Mouse (Mus musculus) c-Kit-negative CD71-positive TER-119-positive erythroid progenitor cells, embryonic 14.5 days (primary cell): ENCODE results near the gene Sall1.

ENCODE experiments used
- DNase-seq: peaks from one replicate; pipeline ENCODE4 v3.0.0-alpha.2; 2013; ENCODE audit warnings: low read depth, low spot score

The Sall1 gene

DNA sequence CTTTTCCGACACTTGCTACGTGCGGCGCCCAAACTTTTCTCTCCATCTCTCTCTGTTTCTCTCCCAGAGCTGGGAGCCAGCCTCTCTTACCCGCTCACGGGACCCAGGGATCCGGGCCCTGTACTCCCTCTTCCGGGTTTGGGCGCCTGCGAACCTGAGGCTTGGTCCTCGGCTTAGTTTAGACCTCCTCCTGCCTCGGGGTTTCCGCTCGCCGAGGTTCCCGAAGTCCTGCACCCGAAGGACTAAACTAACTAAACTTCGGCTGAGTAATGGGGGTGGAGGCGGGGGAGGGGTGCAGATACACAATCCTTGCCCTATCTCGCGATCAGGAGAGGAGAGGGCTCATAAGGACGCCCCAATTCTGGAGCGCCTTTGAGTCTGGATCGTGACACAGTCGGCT, at the start of gene Sall1:
Gene Sall1, minus strand, starts transcription at position 223 of the 400 bp plus-strand sequence.
- DNase-seq, result no peak

DNA sequence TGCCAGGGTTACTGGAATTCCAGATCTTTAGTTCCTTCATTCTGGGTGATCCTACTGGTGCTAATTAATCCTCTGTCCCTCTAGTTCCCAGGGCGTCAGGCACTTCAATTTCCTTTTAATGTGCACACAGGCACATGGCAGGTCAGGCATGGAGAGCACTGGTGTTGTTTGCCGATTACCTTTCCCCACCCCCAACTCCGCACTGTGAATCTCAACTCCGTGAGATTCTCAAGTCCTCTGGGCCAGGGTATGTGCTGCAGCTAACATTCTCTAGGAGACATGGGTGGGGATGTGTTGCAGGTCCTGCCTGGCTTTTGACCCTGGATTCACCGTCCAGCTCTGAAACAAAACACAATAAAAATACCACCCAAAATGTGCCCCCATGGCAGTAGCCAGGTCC, 46.0 kb upstream of the Sall1 start:
- no peak for DNase-seq

DNA sequence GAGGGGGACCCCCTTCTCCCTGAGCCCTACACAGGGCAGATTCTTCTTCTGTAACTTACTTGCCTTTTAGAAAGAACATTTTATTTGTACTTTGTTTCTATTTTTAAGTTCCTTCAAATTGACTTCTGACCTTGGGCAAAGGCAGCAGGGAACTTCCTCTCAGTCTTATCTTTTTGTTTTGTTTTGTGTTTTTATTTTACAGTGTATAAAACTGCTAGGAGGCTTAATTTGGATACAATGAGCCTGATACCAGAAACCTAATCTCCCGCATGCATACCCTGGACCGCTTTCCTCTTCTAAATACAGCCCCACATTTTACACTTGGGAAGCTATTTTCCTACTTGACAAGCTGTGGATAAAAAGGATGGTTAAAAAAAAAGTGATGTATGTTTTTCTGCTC, 35.2 kb upstream of the Sall1 start:
- no peak for DNase-seq

DNA sequence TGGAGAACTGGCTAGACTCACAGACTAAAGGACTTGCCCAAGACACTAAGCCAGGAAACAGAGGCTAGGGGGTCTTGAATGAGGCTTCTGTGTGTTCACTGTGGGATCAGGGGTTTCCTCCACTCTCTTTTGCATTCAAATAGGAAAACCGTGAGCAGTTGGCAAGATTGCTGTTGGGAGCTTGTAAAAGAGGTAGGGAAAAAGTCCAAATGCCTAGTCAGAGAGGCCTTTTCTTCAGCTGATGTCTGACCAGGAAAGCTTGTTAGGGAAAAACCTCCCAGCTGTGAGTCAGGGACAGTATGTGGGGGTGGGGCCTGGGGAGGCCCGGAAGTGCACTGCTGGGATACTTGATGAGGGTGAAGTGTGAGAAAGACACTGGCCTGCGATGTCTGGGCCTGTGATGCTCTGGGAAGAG, 29.0 kb upstream of the Sall1 start:
- DNase-seq, result no peak

DNA sequence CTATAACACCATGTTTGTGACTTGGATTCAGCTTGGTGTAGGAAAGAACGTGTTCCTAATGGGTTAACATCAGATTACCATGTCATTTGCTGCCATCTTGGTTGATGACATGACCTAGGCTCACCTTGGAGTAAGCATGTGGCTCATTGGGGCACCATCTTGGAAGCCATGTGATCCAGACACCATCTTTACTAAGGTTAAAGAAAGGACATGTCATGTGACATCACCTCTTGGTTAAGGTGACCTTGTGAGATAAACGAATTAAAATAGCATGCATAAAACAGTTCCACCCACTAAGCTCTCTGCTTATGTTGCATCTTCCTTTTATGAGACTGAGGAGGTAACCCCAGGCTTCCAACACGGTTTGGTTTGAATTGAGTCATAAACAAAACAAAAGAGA, 23.5 kb upstream of the Sall1 start:
- no peak for DNase-seq

DNA sequence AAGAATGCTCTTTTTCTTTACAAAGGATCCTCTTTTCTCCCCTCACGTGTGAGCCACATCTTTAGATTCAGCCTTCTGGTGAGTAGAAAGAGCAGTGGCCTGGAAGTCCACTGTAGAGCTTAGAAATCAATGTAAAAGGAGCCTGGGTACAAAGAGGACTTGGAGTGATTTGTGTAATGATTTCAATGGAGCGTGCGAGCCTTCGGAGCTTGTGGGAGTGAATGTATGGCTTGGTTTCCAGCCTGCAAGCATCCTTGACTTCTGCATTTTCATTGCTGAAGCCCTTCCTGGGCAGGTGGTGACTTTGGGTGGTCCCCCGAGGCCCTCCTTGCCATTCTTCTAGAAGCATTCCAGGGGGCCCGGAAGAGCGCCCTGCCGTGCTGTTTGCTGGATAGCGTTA, 20.1 kb upstream of the Sall1 start:
- no peak for DNase-seq

DNA sequence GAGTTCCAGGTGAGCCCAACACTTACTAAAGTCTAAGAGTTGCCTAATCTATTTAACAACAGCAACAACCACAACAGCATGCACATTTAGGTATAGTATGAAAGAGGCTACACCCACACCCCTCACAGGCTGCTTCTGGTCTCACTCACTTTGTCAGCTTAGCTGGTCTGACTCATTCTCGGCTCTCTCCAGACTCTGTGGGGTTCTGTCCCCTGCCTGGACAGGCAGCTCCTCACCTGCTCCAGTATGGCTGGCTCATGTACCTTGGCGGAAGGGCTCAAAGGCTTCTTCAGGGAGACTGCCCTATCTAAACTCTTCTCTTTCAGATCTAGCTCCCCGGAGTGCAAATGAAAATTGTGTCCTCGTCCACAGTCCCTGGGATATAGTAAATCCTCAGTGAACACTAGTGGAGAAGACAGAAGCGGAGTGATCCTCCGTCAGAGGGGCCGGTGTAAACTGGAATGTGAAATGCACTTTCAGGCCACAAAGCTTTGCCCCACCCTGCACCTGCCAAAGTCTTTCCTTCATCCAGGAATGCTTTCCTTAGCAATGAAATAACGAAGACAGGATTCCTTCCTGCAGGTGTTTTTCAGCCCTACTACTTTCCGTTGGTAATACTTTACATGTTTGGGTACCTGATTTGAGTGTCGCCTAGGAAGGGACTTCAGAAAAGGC, 19.5 kb upstream of the Sall1 start:
- DNase-seq, result no peak

DNA sequence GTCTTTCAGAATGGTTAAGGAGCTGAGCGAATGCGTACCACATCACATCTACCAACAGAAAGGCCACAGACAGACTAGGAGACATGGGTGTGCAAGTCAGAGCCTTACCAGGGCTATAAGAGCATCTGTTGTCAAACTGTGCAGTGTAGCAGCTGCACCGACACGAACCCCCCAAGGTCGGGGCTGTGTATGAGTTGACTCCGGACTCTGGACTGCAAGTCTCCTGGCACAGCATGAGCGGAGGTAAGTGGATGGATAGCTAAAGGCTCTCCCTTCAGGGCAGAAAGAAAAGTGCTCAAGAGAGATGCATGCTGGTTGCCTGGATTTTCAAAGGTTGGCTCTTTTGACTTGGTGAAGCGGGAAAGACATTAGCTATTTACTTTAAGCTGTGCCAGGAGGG, 16.8 kb upstream of the Sall1 start:
- DNase-seq, result no peak

DNA sequence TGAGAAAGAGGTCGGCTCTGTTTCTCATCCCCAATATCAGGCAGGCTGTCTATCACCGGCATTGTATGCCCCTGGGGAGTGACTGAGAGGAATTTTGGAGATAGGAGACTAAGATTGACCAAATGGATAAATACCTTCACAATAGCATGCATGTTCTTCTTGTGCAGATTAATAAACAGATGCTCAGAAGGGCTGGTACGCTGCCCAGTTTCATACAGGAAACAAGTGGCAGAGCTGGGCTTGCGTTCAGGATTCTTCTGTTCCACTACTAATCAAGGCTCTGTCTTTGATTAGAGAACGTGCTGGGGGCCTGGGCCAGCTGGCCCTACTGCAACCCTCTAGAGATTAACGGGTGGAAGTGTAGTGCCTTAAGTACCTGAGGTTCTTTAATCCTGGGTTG, 15.5 kb upstream of the Sall1 start:
- DNase-seq, result no peak

DNA sequence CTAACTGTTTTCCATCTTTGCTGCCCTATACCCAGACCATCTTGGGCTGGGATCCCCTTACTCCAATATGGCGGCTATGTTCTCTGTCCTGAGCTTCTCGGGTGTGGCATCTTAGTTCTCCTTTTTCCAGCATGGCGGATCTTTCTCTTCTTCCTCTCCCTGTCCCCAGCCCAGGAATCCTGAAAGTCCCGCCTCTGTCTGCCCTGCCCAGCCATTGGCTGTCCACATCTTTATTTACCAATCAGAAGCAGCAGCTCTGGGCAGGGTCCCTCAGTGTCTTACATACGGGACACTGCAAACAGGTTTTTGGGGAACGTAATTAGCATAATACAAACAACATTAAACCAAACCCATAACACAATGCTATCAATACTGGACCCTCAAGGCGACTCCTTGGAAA, 8.9 kb upstream of the Sall1 start:
- no peak for DNase-seq

DNA sequence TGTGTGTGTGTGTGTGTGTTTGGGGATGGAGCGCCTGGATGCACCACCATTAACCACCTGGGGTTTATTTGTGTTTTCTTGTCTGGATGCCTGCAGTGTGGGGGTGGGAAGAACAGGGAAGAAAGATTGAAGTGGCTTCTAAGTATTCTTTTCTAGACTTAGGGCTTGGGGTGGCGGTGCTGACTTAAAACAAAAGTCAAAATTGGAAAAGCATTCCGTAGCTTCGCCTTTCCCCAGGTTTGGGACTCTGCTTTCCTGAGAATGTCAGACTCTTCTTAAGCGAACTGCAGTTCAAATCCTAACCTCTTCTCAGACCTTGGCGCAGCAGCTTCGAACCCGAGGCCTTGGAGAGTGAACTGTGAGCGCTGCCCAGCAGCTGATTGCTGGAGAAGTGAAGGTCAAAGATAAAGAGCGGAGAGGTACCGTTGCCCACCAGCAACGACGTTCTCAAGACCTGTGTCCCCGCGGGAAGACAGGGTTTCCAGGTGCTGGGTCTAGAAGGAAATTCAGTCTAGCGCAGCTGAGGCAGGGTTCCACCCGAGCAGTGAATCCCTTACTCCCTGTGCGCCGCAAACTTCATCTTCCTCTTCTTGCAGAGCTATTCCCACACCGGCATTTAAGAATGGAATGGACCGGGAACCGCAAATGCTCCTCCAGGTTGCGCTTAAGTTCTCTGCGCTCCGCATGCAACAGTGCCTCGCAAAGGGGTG, 2.8 kb upstream of the Sall1 start:
- DNase-seq, result no peak

DNA sequence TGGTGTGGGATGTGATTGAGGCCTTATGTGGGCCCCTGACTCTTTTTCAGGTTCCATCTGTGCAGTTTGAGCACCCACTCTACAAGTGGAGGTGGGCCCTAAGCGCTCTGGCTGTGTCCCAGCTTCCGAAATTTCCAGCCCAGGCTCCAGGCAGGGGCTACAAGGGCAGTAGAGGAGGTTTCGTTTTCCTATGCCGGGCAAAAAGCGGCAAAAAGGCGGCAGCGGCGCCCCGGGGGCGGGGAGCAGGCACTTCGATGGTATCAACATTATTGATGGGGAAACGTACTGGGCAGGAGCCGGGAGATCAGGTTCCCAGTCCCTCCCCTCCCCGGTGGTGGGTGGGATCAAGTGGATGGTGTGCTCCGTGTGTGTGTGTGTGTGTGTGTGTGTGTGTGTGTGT, 2.3 kb upstream of the Sall1 start:
- DNase-seq, result no peak

DNA sequence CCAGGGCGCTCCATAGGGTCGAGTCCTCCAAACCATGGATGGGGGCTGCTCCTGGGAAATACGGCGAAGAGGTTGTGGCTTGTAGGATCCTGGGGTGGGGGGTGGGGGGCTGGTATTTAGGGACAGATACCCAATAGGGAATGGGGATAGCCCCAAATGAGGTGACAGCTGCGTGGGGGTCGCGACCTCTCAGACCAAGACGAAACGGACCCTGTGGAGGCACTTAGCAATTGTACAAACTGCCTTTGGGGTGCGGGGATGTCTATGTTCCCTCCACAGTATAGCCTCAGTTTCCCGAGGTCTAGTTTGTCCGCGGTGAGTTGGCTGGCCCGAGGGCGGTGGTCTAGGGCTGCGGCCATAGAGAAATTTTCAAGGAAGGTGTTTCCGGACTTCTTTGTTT, 1.8 kb upstream of the Sall1 start:
- DNase-seq, result no peak

DNA sequence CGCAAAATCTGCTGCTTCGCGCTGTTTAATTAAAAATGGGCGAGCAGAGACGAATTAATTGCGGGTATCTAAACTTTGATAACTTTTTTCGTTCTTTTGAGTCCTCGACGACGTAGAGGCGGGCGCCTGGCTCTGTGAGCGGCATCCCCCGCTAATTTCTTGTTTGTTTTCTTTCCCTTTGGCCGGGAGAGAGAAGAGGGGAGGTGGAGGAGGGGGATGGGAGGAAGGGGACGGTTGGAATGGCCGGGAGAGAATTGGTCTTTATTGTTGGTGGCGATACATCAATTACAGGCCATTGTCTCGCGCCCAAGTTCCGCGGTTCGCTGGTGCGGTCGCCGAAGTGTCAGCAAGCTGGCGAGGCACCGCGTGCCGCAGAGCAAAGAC, 1.2 kb upstream of the Sall1 start:
- no peak for DNase-seq

DNA sequence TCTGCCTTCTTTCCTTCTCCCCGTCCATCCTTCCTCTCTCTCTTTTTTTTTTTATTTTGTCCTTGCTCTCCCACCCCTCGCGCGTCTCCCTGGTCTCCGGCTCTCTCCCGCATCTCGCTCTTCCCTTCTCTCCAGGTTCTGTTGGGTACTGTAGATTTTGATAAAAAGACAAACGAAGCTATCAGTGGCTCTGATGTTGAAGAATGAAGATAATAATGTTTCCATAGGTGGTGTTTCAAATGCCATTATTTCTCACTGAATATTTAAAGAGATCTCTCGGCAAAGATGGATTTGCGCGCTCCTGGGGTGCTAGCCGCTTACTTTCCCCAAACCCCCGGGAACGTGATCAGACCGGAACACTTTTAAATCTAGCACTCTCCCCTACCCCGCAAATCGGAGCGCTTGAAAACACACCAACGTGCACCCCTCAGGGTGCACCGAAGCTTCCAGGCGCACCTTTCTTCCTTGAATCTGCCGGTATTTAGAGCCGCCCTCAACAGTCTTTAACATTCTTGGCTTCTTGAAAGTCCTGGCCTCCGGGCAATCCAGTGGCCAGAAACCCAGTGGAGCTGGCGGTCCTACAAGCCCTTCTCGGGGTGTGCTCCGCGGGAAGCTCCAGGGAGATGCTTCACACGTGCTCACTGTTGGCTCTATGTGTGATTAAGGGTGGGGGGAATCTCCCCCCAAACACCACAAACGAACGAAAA, 702 bp upstream of the Sall1 start:
- no peak for DNase-seq

DNA sequence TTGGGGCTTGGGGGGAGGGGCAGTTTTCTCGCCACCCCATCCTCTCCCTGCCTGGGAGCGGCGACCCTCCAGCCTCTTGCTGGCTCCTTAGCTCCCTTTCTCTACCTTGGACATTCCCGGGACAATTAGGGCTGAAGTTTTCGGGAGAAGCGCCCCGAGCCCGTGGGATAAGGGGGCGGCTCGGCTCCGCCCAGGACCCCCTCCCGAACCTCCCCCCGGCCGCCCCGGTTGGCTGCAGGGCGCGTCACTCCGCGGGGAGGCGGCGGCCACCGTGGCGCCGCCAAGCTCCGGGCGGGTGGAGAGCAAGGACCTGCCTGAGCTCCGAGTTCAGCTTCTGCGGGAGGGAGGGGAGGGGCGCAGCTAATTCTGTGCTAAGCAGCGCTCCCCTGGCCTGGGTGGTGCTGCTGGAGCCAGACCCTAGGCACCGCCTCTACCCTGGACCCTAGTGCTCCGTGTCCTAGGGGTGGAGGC, 556 bp downstream of the Sall1 start:
- no peak for DNase-seq

DNA sequence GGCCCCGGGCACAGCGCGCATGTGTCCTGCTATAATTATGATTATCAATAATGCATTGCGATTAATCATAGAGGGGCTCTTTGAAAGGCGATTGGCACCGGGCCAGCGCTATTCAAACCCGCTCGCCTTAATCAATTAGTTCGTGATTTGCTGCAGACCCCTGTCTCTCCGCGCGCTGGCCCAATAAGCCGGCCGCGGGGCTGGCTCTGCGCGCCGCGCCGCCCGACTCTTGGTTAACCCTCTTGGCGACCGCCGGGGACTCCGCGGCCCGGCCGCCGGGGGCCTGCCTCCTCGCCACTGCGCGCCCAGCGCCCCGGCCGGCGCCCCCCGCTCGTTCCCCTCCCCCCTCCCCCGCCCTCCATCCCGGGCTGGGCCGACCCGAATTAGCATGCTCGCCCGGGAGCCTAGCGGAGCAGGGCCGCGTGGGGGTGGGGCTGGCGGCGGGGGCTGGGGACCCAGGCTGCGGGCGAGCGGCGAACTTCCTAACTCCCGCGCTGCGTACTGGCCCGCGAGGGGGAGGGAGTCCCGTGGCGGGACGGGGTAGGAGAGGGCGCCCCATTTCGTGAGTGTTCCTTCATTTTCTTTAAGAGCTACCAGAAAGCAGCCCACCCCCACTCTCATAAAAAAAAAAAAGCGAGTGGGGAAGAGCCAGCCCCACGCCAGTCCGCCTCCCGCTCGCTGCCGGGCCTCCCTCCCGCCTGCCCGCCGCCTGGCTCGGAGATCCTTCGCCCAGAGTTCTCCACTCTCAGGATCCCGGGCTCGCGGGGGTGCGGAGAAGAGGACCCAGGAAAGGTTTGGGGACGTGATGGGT, 1.2 kb downstream of the Sall1 start:
- no peak for DNase-seq

DNA sequence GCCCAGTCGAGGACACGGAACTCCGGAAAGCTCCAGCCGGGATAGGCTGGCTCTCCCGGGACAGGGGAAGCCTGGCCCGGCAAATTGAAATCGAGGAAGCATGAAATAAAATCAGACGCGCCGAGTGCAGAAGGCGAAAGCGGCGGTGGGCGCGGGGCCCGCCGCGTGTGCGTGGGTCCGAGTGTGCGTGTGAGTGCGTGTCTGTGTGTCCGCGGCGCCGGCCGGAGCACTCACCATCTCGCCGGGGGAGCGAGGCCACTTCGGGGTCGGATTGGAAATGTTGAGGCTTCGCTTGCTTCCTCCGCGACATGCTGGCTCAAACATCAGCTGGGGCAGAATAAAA, 1.9 kb downstream of the Sall1 start:
- no peak for DNase-seq

DNA sequence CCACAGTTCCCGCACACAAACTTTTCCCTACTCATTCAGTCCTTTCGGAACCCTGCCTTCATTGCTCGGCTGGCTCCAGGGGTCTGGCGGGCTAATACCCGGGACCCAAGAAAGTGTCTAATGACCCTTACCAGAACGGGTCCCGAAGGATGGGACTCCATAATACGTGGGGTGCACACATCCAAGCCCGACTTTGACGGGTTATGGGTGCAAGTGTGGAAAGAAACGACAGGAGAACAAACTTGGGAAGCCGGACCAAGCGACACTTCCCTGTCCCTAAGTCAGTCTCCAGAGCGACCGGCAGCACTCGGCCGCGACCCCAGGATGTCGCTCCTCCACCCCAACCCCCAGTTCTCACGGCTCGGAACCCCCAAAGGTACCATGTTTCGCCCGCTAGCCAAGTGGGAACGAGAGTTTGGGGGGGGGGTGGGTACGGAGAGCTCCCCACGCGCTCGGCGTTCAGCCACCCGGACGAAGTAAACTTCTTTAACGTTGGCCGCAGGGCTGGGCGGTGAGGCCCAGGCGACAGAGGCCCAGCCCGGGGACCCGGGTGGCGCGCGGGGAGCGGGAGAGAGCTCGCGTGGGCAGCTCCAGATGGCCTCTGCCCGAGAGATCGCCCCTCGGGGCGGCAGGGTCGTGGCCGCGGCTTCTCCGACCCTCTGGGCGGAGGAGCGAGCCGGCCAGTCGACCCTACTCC, 2.4 kb downstream of the Sall1 start:
- DNase-seq, result no peak

DNA sequence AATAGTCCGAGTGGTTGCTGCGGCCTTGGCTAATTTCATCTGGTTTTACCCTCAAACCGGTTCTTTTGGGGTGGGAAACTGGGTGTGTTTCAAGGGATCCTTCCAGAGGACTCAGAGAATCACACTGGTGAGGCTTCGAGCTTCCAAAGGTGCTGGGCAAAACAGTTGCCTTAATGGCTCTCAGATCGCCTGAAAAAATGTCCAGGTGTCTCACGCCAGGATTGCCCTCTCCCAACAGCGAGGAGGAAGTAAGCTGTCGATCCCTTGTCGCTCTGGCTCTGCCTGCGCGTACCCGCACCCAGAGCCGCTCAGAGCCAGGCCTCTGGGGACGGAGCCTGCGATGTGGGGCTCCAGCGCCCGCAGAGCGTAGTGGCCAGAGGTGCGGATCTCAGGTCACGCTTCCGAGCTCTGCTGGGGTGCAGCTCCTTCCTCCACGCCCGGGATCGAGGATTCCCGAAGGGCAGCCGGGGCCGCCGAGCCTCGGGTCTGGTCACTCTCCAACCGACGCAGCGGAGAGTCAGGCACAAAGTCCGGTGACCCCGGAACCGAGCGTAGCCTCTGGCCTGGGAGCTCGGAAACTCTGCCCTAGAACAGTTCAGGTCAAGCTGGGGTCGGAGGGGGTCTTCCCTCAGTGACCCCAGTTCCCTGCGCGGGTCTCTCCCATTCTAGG, 3.1 kb downstream of the Sall1 start:
- no peak for DNase-seq

DNA sequence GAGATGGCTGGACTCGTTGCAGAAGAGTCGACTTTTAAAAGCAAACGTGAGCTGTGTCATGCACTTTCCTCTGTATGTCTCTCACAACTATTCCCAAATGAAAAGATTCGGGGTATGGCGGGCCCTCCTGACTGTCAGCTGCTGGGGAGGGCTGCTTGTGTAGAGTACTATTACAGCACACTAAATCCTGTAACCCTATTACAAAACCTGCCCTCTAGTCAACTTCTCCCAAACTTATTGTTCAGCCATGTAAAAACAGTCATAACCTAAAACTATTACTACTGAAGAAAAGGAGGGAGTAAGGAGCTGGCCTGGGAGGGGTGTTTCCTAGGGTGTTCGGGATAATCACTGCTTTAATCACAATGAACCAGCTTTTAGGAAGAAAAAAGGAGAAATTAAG, 4.1 kb downstream of the Sall1 start:
- no peak for DNase-seq
